Mouse (Mus musculus) thymus, adult 2 months (tissue): ENCODE results near the gene Fam83b.

Source experiments
- CTCF ChIP-seq: fragments of 200-500 bp; IDR thresholded peaks from 2 replicates; pipeline ENCODE4 v1.5.1; 2012; ENCODE audit warnings: mild to moderate bottlenecking, control low read depth, low read length, moderate library complexity, borderline replicate concordance; ENCODE audit not compliant: control insufficient read depth, poor library complexity, insufficient read depth; ENCODE audit errors: extremely low read depth
- POLR2A ChIP-seq: fragments of 200-500 bp; IDR thresholded peaks from 2 replicates; pipeline ENCODE4 v1.6.1; 2012; ENCODE audit warnings: mild to moderate bottlenecking, low read length, control low read depth, moderate library complexity; ENCODE audit not compliant: control insufficient read depth, poor library complexity, insufficient read depth; ENCODE audit errors: extremely low read depth

DNA sequence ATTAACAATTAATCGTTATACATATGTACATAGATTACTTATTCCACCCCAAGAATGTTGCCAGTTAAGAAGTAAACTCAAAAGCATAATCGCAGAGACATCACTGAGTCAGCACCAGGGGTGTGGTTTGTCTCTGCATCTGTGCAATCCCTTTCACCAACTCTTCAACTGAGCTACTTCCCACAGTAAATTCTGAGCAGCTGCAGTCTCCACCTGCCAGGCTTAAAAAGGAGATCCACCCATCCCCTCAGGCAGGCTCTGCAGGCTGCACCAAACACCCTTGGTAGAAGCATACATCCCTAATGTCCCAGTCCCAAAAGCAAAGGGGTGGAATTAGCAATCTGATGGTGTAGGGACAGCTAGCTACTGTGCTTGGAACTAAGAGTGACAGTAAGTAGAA lies 1.3 kb downstream of the Fam83b start:
- no peak for TF ChIP-seq POLR2A
- TF ChIP-seq CTCF: no peak
